Mouse (Mus musculus) erythroblast, embryonic 14.5 days (primary cell): Measurements from ENCODE around the gene Lmo1. TPM values are rescaled to one million over a fixed set of nuclear protein-coding genes. Genes with fewer than 3 reads are reported as not detected.

ENCODE experiments used
- H3K27me3 ChIP-seq: 2 replicates; pipeline ENCODE4 v1.6.1; 2012; ENCODE audit warnings: inconsistent platforms; ENCODE audit not compliant: control insufficient read depth
- H3K36me3 ChIP-seq: 2 replicates; pipeline ENCODE4 v1.6.1; 2012; ENCODE audit warnings: mild to moderate bottlenecking, inconsistent platforms; ENCODE audit not compliant: control insufficient read depth
- H3K4me1 ChIP-seq: 2 replicates; pipeline ENCODE4 v1.6.1; 2012; ENCODE audit warnings: inconsistent platforms; ENCODE audit not compliant: control insufficient read depth
- H3K4me3 ChIP-seq: replicated peaks from 2 replicates; pipeline ENCODE3; 2012; ENCODE audit warnings: moderate library complexity, mild to moderate bottlenecking, inconsistent platforms
- H3K9me3 ChIP-seq: 2 replicates; pipeline ENCODE4 v1.6.1; 2012; ENCODE audit warnings: low read length, inconsistent platforms, mixed read lengths; ENCODE audit not compliant: control insufficient read depth
- GATA1 ChIP-seq: IDR thresholded peaks from 2 replicates; pipeline ENCODE4 v1.6.1; 2012; ENCODE audit warnings: low read length, inconsistent platforms, mixed read lengths
- TAL1 ChIP-seq: IDR thresholded peaks from 3 replicates; pipeline ENCODE4 v1.6.1; 2012; ENCODE audit warnings: low read length, inconsistent platforms, mixed read lengths
- polyA plus RNA-seq: library from polyadenylated mRNA; stranded (reverse); fragments of >175 nt; gene quantifications from 2 replicates; pipeline ENCODE4 v1.2.3, GENCODE M21; 2012

The Lmo1 gene
- polyA plus RNA-seq, 1 experiment = not detected

DNA sequence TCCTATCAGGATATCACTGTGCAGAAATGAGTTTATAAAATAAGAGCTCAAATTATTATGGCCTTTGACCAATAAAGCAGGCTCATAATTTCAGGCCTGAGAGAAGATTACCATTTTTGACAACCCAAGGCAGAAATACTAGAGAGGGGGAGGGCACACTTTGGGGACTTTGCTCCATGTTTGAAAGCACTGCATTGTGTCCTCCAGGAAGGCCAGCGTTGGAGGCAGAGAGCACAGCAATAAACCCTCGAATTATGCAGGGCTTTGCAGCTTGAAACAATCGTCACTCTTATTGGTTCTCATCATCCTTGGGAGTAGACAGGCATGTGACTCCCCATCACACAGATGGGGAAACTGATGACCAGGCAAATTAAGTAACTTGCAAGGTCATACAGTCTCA is 28.1 kb upstream of the Lmo1 start:
- no peak for TF ChIP-seq TAL1
- no peak for TF ChIP-seq GATA1
- no peak overlapping the region for H3K4me3 ChIP-seq
- H3K36me3 ChIP-seq = no peaks in the 10 kb centered on the region
- no peaks in the 10 kb centered on the region for H3K4me1 ChIP-seq
- no peaks in the 10 kb centered on the region for H3K9me3 ChIP-seq
- H3K27me3 ChIP-seq = no peaks in the 10 kb centered on the region

DNA sequence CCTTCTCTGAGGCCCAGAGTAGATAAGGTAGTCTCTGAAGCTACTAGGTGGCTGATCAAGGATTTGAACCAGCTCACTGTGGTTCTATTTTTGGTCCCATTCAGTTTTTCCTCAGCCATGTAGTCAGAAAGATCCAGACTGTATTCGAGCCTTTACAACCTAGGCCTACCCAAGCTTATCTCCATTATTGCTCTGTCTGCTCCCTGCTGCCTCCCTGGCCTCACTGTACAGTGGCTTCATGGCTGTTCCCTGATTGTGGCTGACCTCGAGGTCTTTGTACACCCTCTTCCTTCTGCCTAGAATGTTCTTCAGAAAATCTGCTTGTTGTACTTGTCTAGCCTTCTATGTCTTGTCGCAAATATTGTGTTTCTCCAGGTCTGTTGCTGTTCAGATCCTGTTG is 25.6 kb upstream of the Lmo1 start:
- Histone ChIP-seq H3K4me1 (no peaks in the 10 kb centered on the region), H3K27me3 (no peaks in the 10 kb centered on the region), H3K4me3 (no peak overlapping the region), H3K9me3 (no peaks in the 10 kb centered on the region), H3K36me3 (no peaks in the 10 kb centered on the region)
- TF ChIP-seq TAL1 (no peak), GATA1 (no peak)

DNA sequence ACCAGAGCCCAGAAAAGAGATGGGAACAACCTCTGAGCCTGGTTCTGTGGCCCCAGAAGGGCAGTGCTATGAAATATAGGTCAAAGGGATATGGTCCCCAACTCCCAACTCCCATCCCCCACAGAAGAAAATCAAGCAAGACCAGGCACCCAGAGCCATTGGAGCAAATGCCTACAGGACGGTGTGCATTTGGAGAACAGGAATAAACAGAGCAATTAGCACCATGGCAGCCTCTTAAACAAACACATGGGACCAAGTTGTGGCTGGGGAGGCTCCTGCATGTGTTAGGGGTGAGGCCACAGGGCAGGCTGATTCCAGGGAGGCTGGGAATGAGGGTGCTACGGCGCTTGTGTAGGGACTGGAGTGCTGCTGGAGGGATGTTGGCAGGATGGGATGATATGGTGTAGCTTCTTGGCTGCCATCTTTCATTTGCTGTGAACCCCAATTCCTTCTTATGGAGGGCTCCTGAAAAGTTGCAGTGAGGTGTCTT is 22.2 kb upstream of the Lmo1 start:
- Histone ChIP-seq H3K36me3 (no peaks in the 10 kb centered on the region), H3K9me3 (no peaks in the 10 kb centered on the region), H3K27me3 (no peaks in the 10 kb centered on the region), H3K4me3 (no peak overlapping the region), H3K4me1 (no peaks in the 10 kb centered on the region)
- TF ChIP-seq GATA1 (no peak), TAL1 (no peak)

DNA sequence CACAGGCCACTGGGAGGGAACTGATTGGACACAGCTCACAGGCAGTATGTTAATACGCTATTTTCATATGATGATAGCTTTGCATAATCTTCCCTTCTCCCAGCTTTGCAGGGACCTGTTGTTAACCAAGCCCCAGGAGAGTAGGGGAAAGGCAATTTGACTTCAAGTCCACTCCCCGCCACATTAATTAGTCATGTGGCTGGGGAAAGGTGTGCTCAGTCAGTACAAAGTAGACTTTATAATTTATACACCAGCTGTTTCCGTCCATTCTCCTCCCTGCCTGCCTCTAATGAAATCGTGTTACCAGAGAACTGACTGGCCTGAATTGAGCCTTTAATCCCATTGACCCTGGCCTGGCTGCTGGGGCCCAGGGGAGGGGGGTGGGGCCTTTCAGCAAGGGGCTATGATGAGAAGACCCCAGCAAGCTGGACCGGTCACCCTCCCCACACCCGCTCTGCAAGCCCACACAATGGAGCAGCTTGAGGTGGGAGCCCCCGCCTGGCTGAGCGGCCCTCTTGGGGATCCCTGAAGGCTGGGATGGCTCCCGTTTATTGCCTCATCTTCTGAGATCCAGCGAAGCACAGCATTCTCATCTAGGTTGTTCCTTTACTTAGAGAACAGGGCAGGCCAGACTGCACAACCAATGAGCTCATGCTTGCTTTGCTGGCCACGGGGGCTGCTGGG is 21.5 kb upstream of the Lmo1 start:
- TF ChIP-seq GATA1 (no peak), TAL1 (no peak)
- no peak overlapping the region for H3K4me3 ChIP-seq
- H3K27me3 ChIP-seq = no peaks in the 10 kb centered on the region
- H3K4me1 ChIP-seq = no peaks in the 10 kb centered on the region
- no peaks in the 10 kb centered on the region for H3K36me3 ChIP-seq
- H3K9me3 ChIP-seq = no peaks in the 10 kb centered on the region

DNA sequence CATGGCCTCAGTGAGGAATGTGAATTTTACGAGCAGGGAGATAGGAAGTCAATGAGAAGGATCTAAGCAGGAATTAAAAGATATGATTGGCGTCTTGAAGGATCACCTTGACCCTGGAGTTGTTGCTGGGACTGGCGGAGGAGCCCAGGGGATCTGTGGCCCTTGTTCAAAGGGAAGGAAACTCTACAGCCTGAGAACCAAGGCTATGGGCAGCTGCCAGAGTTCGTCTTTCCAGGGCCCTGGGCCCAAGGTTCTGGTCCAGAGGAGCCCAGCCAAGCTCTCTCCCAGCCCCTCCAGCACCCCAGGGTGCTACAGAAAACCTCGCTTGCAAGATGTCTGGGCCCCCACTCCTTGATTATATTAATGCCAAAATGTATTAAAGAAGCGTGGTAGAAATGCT is 21.0 kb upstream of the Lmo1 start:
- Histone ChIP-seq H3K9me3 (no peaks in the 10 kb centered on the region), H3K4me1 (no peaks in the 10 kb centered on the region), H3K36me3 (no peaks in the 10 kb centered on the region), H3K27me3 (no peaks in the 10 kb centered on the region), H3K4me3 (no peak overlapping the region)
- TF ChIP-seq TAL1 (no peak), GATA1 (no peak)

DNA sequence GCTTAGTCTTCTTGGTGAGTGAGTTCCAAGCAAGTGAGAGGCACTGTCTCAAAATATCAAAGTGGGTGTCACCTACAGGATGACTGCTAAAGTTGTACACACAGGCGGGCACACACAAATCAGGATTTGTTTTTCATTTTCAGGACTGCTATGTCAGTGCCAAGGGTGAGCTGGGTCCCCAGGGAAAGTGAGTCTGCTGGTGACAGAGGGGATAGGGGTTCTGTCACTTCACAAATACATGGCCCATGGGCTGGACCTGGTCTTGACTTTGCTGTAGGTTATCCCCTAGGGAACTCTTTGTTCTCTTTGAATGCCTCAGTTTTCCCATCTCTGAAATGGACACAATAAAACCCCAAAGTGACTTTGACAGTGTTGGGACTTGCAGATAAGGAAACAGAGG is 19.8 kb upstream of the Lmo1 start:
- Histone ChIP-seq H3K9me3 (no peaks in the 10 kb centered on the region), H3K4me1 (no peaks in the 10 kb centered on the region), H3K27me3 (no peaks in the 10 kb centered on the region), H3K4me3 (no peak overlapping the region), H3K36me3 (no peaks in the 10 kb centered on the region)
- TF ChIP-seq GATA1 (no peak), TAL1 (no peak)

DNA sequence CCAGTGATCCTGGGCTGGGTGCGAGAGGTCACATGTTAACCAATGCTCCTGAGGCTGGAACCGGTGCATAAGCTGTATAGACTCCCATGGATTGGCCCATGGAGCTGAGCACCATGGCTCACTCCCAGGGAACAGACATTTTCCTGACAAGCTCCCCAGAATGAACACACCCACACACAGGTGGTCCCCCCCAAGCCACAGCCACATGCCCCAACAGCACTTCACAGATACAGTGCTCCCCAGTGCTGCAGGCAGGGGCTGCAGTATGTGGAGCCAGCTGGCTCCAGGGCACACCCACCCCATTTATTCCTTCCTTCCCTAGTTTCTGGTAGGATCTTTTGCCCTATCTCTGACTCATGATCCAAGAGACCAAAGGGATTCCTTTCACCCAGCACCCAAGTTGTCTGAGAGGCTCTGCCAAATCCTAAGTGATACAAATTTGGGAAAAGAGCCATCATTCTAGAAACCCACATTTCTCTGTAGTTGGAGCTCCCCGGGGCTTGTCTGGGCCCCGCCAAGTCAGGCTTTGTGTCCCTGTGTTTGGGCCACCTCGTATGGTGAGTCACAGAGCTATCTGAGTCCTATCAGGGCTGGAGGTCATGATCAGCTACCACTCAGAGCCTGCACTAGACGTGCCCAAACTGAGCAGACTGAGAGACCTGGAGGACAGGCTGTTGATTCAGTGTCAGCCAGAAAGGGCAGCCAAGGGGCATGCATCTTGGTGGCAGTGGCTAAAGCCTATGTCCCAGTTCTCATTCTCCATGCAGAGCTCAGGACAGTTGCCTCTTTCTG is 12.4 kb upstream of the Lmo1 start:
- Histone ChIP-seq H3K4me3 (no peak overlapping the region), H3K4me1 (no peaks in the 10 kb centered on the region), H3K27me3 (no peaks in the 10 kb centered on the region), H3K36me3 (no peaks in the 10 kb centered on the region), H3K9me3 (no peaks in the 10 kb centered on the region)
- TF ChIP-seq TAL1 (no peak), GATA1 (no peak)

DNA sequence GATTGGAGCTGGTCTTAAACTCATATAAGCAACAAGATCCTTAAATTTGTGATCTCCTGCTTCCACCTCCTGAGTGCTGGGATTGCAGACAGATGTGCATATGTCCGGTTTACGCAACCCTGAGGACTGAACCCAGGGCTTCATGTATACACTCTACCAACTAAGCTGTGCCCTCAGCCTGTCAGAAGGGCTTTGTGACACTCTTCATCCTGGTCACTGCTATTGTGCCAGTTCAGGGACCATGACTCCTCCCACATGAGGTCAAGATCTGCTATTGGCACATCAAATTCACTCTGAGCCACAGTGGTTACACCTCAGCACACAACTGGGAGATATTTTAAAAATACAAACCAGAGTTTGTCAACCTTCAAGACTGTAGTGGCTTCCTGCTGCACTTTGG is 11.0 kb upstream of the Lmo1 start:
- Histone ChIP-seq H3K9me3 (no peaks in the 10 kb centered on the region), H3K36me3 (no peaks in the 10 kb centered on the region), H3K4me1 (no peaks in the 10 kb centered on the region), H3K27me3 (no peaks in the 10 kb centered on the region), H3K4me3 (no peak overlapping the region)
- no peak for TF ChIP-seq TAL1
- TF ChIP-seq GATA1 = no peak

DNA sequence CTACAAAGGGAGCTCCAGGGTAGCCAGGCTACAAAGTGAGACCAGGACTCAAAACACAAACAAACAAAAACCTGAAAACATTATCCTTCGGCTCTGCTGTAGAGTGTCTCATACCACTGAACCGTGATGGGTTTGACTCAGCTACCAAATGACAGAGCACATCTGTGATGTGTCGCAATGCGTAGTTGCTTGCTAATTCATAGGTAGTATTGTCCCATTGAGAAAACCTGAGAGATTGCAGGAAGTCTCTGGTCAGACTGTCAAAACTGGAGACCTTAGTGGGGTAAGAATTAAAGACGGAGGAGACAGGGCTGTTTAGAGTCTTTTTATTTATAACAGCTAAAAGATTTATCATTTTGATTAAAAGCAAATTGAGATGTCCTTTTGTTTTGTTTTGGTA is 10.6 kb upstream of the Lmo1 start:
- Histone ChIP-seq H3K27me3 (no peaks in the 10 kb centered on the region), H3K4me1 (no peaks in the 10 kb centered on the region), H3K4me3 (no peak overlapping the region), H3K9me3 (no peaks in the 10 kb centered on the region), H3K36me3 (no peaks in the 10 kb centered on the region)
- TF ChIP-seq GATA1 (no peak), TAL1 (no peak)

DNA sequence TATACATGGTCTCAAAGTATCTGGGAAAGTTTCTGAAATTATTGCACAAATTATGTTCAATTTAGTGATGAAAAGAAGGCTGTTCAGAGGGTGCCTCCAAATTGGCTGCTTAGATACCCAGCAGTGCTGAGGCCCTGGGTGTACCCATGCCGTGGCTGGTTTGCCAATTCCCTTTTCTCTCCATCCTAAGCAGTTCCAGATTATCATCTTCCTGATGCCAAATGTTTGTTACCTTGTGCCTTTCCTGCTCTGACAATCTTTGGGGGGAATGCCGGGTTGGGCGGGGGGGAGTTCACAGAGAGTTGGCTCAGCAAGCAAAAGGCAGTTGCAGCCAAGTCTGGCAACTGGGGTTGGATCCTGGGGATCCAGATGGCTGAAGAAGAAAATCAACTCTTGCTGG is 1.7 kb upstream of the Lmo1 start:
- H3K27me3 ChIP-seq = peaks cover 43% of the 10 kb centered on the region

More for the DNA sequence above, 1.7 kb upstream of the Lmo1 start:
- H3K36me3 ChIP-seq = no peaks in the 10 kb centered on the region
- no peaks in the 10 kb centered on the region for H3K9me3 ChIP-seq
- no peaks in the 10 kb centered on the region for H3K4me1 ChIP-seq
- no peak overlapping the region for H3K4me3 ChIP-seq
- TF ChIP-seq GATA1 (no peak), TAL1 (no peak)
